Comparison of ENCODE assay signal across 12 mouse cellular contexts in genomic region chr10:67197829-67198228, GRCm38 (mm10).
"Had no signal": no experiment of that assay in that cellular context is flagged by ENCODE, and none has a peak within 500 bp of the region (broad histone marks: within the 10 kb centered on the region; RNA-seq: fewer than 3 reads in every experiment).

No protein-coding gene starts in this region.

- H3K9me3 ChIP-seq: limb, embryonic 12.5 days; liver, embryonic 13.5 days; midbrain, embryonic 13.5 days; neural tube, embryonic 12.5 days; stomach, embryonic 15.5 days had no signal

- H3K27ac ChIP-seq: kidney, postnatal 0 days; limb, embryonic 12.5 days; liver, embryonic 13.5 days; midbrain, embryonic 13.5 days; neural tube, embryonic 12.5 days; stomach, embryonic 15.5 days had no signal

- H3K9ac ChIP-seq: limb, embryonic 12.5 days; liver, embryonic 13.5 days; liver, postnatal 0 days; midbrain, embryonic 13.5 days; neural tube, embryonic 12.5 days; stomach, embryonic 15.5 days had no signal

- H3K4me2 ChIP-seq: limb, embryonic 12.5 days; liver, embryonic 13.5 days; midbrain, embryonic 13.5 days; neural tube, embryonic 12.5 days; stomach, embryonic 15.5 days had no signal

- H3K36me3 ChIP-seq: neural tube, embryonic 12.5 days; stomach, embryonic 15.5 days had no signal

- ATAC-seq: liver, postnatal 0 days; midbrain, embryonic 13.5 days had no signal

- H3K4me1 ChIP-seq: stomach, embryonic 15.5 days had no signal

- H3K4me3 ChIP-seq: limb, embryonic 12.5 days; liver, embryonic 13.5 days; midbrain, embryonic 13.5 days; neural tube, embryonic 12.5 days; stomach, embryonic 15.5 days had no signal

- DNase-seq: kidney, adult 9 months; kidney, postnatal 4 days; liver; liver, embryonic 13.5 days; liver, postnatal 0 days; thymus, adult 2 months; thymus, postnatal 25 days had no signal

- H3K27me3 ChIP-seq: limb, embryonic 12.5 days; liver, embryonic 13.5 days; midbrain, embryonic 13.5 days; neural tube, embryonic 12.5 days; stomach, embryonic 15.5 days had no signal
